Mouse (Mus musculus) urinary bladder, adult 18-20 months (tissue): ENCODE data around the gene Col4a4.

Experiments
- DNase-seq, 2 experiments: peaks; one replicate each; pipeline ENCODE4 v3.0.0; 2022; ENCODE audit warnings: low spot score in 2 of 2, mixed read lengths in 2 of 2

Col4a4 gene

GRCm38 (mm10) chr1:82475821-82476220 is 110.8 kb downstream of the Col4a4 start:
- DNase-seq = no peak

GRCm38 (mm10) chr1:82475254-82475653 is 111.4 kb downstream of the Col4a4 start:
- no peak for DNase-seq

- DNase-seq = no peak
Observed at GRCm38 (mm10) chr1:82474461-82474961, 112.1 kb downstream of the Col4a4 start.

GRCm38 (mm10) chr1:82473467-82473866 is 113.2 kb downstream of the Col4a4 start:
- DNase-seq = no peak

- DNase-seq = no peak
Observed at GRCm38 (mm10) chr1:82470516-82471225, 116.0 kb downstream of the Col4a4 start.

GRCm38 (mm10) chr1:82468872-82469271 is 117.8 kb downstream of the Col4a4 start:
- no peak for DNase-seq

GRCm38 (mm10) chr1:82465321-82465853 is 121.3 kb downstream of the Col4a4 start:
- DNase-seq = no peak

GRCm38 (mm10) chr1:82461041-82461440 is 125.6 kb downstream of the Col4a4 start:
- no peak for DNase-seq

- no peak for DNase-seq
Observed at GRCm38 (mm10) chr1:82459926-82460325, 126.7 kb downstream of the Col4a4 start.

- no peak for DNase-seq
Observed at GRCm38 (mm10) chr1:82459350-82459749, 127.3 kb downstream of the Col4a4 start.

GRCm38 (mm10) chr1:82454031-82454430 is 132.6 kb downstream of the Col4a4 start:
- DNase-seq = no peak

- no peak for DNase-seq
Observed at GRCm38 (mm10) chr1:82451927-82452651, 134.6 kb downstream of the Col4a4 start.

GRCm38 (mm10) chr1:82449851-82450250 is 136.8 kb downstream of the Col4a4 start:
- DNase-seq = no peak

GRCm38 (mm10) chr1:82446049-82446448 is 140.6 kb downstream of the Col4a4 start:
- no peak for DNase-seq

GRCm38 (mm10) chr1:82443517-82443916 is 143.1 kb downstream of the Col4a4 start:
- DNase-seq = no peak

GRCm38 (mm10) chr1:82440123-82440522 is 146.5 kb downstream of the Col4a4 start:
- DNase-seq = no peak

GRCm38 (mm10) chr1:82437273-82437672 is 149.4 kb downstream of the Col4a4 start:
- no peak for DNase-seq

- no peak for DNase-seq
Observed at GRCm38 (mm10) chr1:82433649-82434005, 153.0 kb downstream of the Col4a4 start.

GRCm38 (mm10) chr1:82432919-82433648 is 153.6 kb downstream of the Col4a4 start:
- DNase-seq = peak; percentile 38 to 45

- DNase-seq = peak; percentile 42 to 66
Observed at GRCm38 (mm10) chr1:82429061-82429460, 157.6 kb downstream of the Col4a4 start.

GRCm38 (mm10) chr1:82427729-82428128 is 158.9 kb downstream of the Col4a4 start:
- DNase-seq = no peak

GRCm38 (mm10) chr1:82415641-82416040 is 171.0 kb downstream of the Col4a4 start:
- no peak for DNase-seq
